Mouse (Mus musculus): ENCODE results near the gene P3h1. TPM values are rescaled to one million over a fixed set of nuclear protein-coding genes. Genes with fewer than 3 reads are reported as not detected.
A peak's percentile ranks its signal among the peaks of the same experiment; 100 is the strongest.

Gene P3h1
- total RNA-seq, 4 experiments from 2014 or later, result 7.0 to 8.9 (median 8.0) TPM

- no peak for DNase-seq (ENCODE audit: low spot score in 2 of 2)
These were observed 1.6 kb downstream of the P3h1 start for GRCm38 (mm10) chr4:119234348-119234747.

- no peak for DNase-seq (ENCODE audit: low spot score in 2 of 2)
These were observed 5.9 kb downstream of the P3h1 start for GRCm38 (mm10) chr4:119238661-119239060.

GRCm38 (mm10) chr4:119239181-119239682 lies 6.5 kb downstream of the P3h1 start:
- DNase-seq (ENCODE audit: low spot score in 2 of 2), result peak in 1 of 2 experiments; percentile 44

- DNase-seq (ENCODE audit: low spot score in 2 of 2), result peak in 1 of 2 experiments; percentile 75
These were observed 8.9 kb downstream of the P3h1 start for GRCm38 (mm10) chr4:119241664-119242063.

- no peak for DNase-seq (ENCODE audit: low spot score in 2 of 2)
These were observed 9.9 kb downstream of the P3h1 start for GRCm38 (mm10) chr4:119242571-119242970.

- DNase-seq (ENCODE audit: low spot score in 2 of 2), result peak in 1 of 2 experiments; percentile 86
These were observed 11.9 kb downstream of the P3h1 start for GRCm38 (mm10) chr4:119244468-119245240.

- DNase-seq (ENCODE audit: low spot score in 2 of 2), result peak in 1 of 2 experiments; percentile 85
These were observed 12.8 kb downstream of the P3h1 start for GRCm38 (mm10) chr4:119245556-119245955.

- peak in 1 of 2 experiments; percentile 50 for DNase-seq (ENCODE audit: low spot score in 2 of 2)
These were observed 13.2 kb downstream of the P3h1 start for GRCm38 (mm10) chr4:119245961-119246360.

GRCm38 (mm10) chr4:119246688-119247225 lies 14.0 kb downstream of the P3h1 start:
- DNase-seq (ENCODE audit: low spot score in 2 of 2), result no peak

GRCm38 (mm10) chr4:119247462-119248235 lies 14.9 kb downstream of the P3h1 start:
- DNase-seq (ENCODE audit: low spot score in 2 of 2), result peak; percentile 43 to 65

- no peak for DNase-seq (ENCODE audit: low spot score in 2 of 2)
These were observed 15.8 kb downstream of the P3h1 start for GRCm38 (mm10) chr4:119248407-119248965.

- no peak for DNase-seq (ENCODE audit: low spot score in 2 of 2)
These were observed 19.5 kb downstream of the P3h1 start for GRCm38 (mm10) chr4:119252025-119252808.

- DNase-seq (ENCODE audit: low spot score in 2 of 2), result peak in 1 of 2 experiments; percentile 61
These were observed 21.4 kb downstream of the P3h1 start for GRCm38 (mm10) chr4:119254012-119254618.

- no peak for DNase-seq (ENCODE audit: low spot score in 2 of 2)
These were observed 22.6 kb downstream of the P3h1 start, which contains the start of gene Cldn19 for GRCm38 (mm10) chr4:119255351-119255750. TSS of gene Cldn19 (plus strand) at chr4:119255414.

GRCm38 (mm10) chr4:119257083-119257482 lies 24.4 kb downstream of the P3h1 start:
- DNase-seq (ENCODE audit: low spot score in 2 of 2), result no peak

GRCm38 (mm10) chr4:119259344-119260254 lies 26.9 kb downstream of the P3h1 start:
- DNase-seq (ENCODE audit: low spot score in 2 of 2), result no peak

GRCm38 (mm10) chr4:119261087-119261713 lies 28.5 kb downstream of the P3h1 start:
- no peak for DNase-seq (ENCODE audit: low spot score in 2 of 2)

- DNase-seq (ENCODE audit: low spot score in 2 of 2), result no peak
These were observed 29.8 kb downstream of the P3h1 start for GRCm38 (mm10) chr4:119262483-119262882.

- no peak for DNase-seq (ENCODE audit: low spot score in 2 of 2)
These were observed 30.7 kb downstream of the P3h1 start for GRCm38 (mm10) chr4:119263459-119263858.

All from left cerebral cortex, adult 8-10 months (tissue).